Mouse (Mus musculus) limb, embryonic 12.5 days (tissue): Measurements from ENCODE around the gene B3gnt2. TPM values are rescaled to one million over a fixed set of nuclear protein-coding genes. Genes with fewer than 3 reads are reported as not detected.

Experiments
- ATAC-seq: fragments of 200-750 bp; cut with Nextera tagmentation; 2 replicates; pipeline ENCODE4 v1.8.0; 2017; ENCODE audit warnings: low read depth, moderate TSS enrichment; ENCODE audit not compliant: insufficient number of reproducible peaks, insufficient read depth, low FRiP score, low TSS enrichment
- H3K27ac ChIP-seq: fragments of 300-500 bp; sonication (generic); 2 replicates; pipeline ENCODE4 v1.5.1; 2016; ENCODE audit warnings: mild to moderate bottlenecking, moderate library complexity
- H3K27me3 ChIP-seq: fragments of 300-500 bp; sonication (generic); 2 replicates; pipeline ENCODE4 v1.6.1; 2016; ENCODE audit warnings: mild to moderate bottlenecking, moderate library complexity
- H3K36me3 ChIP-seq: fragments of 300-500 bp; sonication (generic); 2 replicates; pipeline ENCODE4 v1.6.1; 2016; ENCODE audit warnings: mild to moderate bottlenecking, moderate library complexity
- H3K4me1 ChIP-seq: fragments of 300-500 bp; sonication (generic); replicated peaks from 2 replicates; pipeline ENCODE4 v1.6.1; 2016
- H3K4me2 ChIP-seq: fragments of 300-500 bp; sonication (generic); 2 replicates; pipeline ENCODE4 v1.6.1; 2016; ENCODE audit warnings: mild to moderate bottlenecking, moderate library complexity
- H3K4me3 ChIP-seq: fragments of 300-500 bp; sonication (generic); replicated peaks from 2 replicates; pipeline ENCODE4 v1.5.1; 2016; ENCODE audit warnings: mild to moderate bottlenecking
- H3K9ac ChIP-seq: fragments of 300-500 bp; sonication (generic); replicated peaks from 2 replicates; pipeline ENCODE4 v1.6.1; 2016; ENCODE audit warnings: mild to moderate bottlenecking, moderate library complexity
- H3K9me3 ChIP-seq: fragments of 300-500 bp; sonication (generic); 2 replicates; pipeline ENCODE4 v1.6.1; 2016; ENCODE audit warnings: mild to moderate bottlenecking, moderate library complexity
- WGBS: fragments of 180-500 bp; shearing (Covaris S2); methylation state at CpG from one replicate; pipeline ENCODE4 v1.1.7; 2016; 5-methylcytosine and 5-hydroxymethylcytosine counted together
- polyA plus RNA-seq: library from polyadenylated mRNA; unstranded; fragments of >200 nt; fragmentation: Nextera tagmentation; extraction: Ambion mirVana; gene quantifications from 2 replicates; pipeline ENCODE4 v1.2.1, GENCODE M21; 2016

The B3gnt2 gene
- polyA plus RNA-seq, 1 experiment from 2014 or later: 4.1 TPM

- 97% methylated on average over 15 of the region's 15 CpGs for WGBS
- no peaks in the 10 kb centered on the region for H3K36me3 ChIP-seq
- no peak for ATAC-seq
- no peak overlapping the region for H3K9ac ChIP-seq
- H3K4me1 ChIP-seq: no peaks in the 10 kb centered on the region
- H3K27ac ChIP-seq: no peak overlapping the region
- no peak overlapping the region for H3K4me2 ChIP-seq
- H3K4me3 ChIP-seq: no peak overlapping the region
- no peaks in the 10 kb centered on the region for H3K9me3 ChIP-seq
- H3K27me3 ChIP-seq: no peaks in the 10 kb centered on the region
Observed at GRCm38 (mm10) chr11:22828988-22829632, 31.7 kb downstream of the B3gnt2 start.

- H3K4me1 ChIP-seq: no peaks in the 10 kb centered on the region
- no peak for ATAC-seq
- no peak overlapping the region for H3K9ac ChIP-seq
- H3K4me2 ChIP-seq: no peak overlapping the region
- H3K27me3 ChIP-seq: no peaks in the 10 kb centered on the region
- H3K36me3 ChIP-seq: no peaks in the 10 kb centered on the region
- 80% methylated on average over 4 of the region's 4 CpGs for WGBS
- H3K4me3 ChIP-seq: no peak overlapping the region
- no peak overlapping the region for H3K27ac ChIP-seq
- no peaks in the 10 kb centered on the region for H3K9me3 ChIP-seq
Observed at GRCm38 (mm10) chr11:22827514-22828080, 33.2 kb downstream of the B3gnt2 start.

- no peak overlapping the region for H3K27ac ChIP-seq
Observed at GRCm38 (mm10) chr11:22826665-22827064, 34.1 kb downstream of the B3gnt2 start.

GRCm38 (mm10) chr11:22826051-22826450 lies 34.7 kb downstream of the B3gnt2 start:
- H3K36me3 ChIP-seq: no peaks in the 10 kb centered on the region
- no peak for ATAC-seq
- H3K4me3 ChIP-seq: no peak overlapping the region
- no peaks in the 10 kb centered on the region for H3K27me3 ChIP-seq
- H3K9me3 ChIP-seq: no peaks in the 10 kb centered on the region
- H3K4me1 ChIP-seq: no peaks in the 10 kb centered on the region
- H3K9ac ChIP-seq: no peak overlapping the region
- H3K27ac ChIP-seq: no peak overlapping the region
- no peak overlapping the region for H3K4me2 ChIP-seq
- WGBS: 92% methylated on average over 14 of the region's 14 CpGs

More at GRCm38 (mm10) chr11:22826665-22827064, 34.1 kb downstream of the B3gnt2 start:
- no peak for ATAC-seq
- no peaks in the 10 kb centered on the region for H3K27me3 ChIP-seq
- no peaks in the 10 kb centered on the region for H3K4me1 ChIP-seq
- H3K4me2 ChIP-seq: no peak overlapping the region
- no peaks in the 10 kb centered on the region for H3K36me3 ChIP-seq
- H3K9ac ChIP-seq: no peak overlapping the region
- no peak overlapping the region for H3K4me3 ChIP-seq
- 84% methylated on average over 6 of the region's 6 CpGs for WGBS
- H3K9me3 ChIP-seq: no peaks in the 10 kb centered on the region

- ATAC-seq: no peak
- H3K9ac ChIP-seq: no peak overlapping the region
- no peak overlapping the region for H3K27ac ChIP-seq
- no peaks in the 10 kb centered on the region for H3K36me3 ChIP-seq
- H3K9me3 ChIP-seq: no peaks in the 10 kb centered on the region
- no peak overlapping the region for H3K4me2 ChIP-seq
- WGBS: 100% methylated on average over 1 of the region's 1 CpGs
- no peak overlapping the region for H3K4me3 ChIP-seq
- H3K4me1 ChIP-seq: no peaks in the 10 kb centered on the region
- no peaks in the 10 kb centered on the region for H3K27me3 ChIP-seq
Observed at GRCm38 (mm10) chr11:22825548-22825947, 35.2 kb downstream of the B3gnt2 start.

GRCm38 (mm10) chr11:22824049-22824705 lies 36.6 kb downstream of the B3gnt2 start:
- no peaks in the 10 kb centered on the region for H3K4me1 ChIP-seq
- no peak overlapping the region for H3K4me2 ChIP-seq
- H3K9me3 ChIP-seq: no peaks in the 10 kb centered on the region
- H3K27me3 ChIP-seq: no peaks in the 10 kb centered on the region
- no peaks in the 10 kb centered on the region for H3K36me3 ChIP-seq
- no peak overlapping the region for H3K4me3 ChIP-seq
- WGBS: 84% methylated on average over 9 of the region's 9 CpGs
- ATAC-seq: no peak
- H3K27ac ChIP-seq: no peak overlapping the region
- no peak overlapping the region for H3K9ac ChIP-seq

- H3K27me3 ChIP-seq: no peaks in the 10 kb centered on the region
- no peak overlapping the region for H3K4me2 ChIP-seq
- H3K27ac ChIP-seq: no peak overlapping the region
- H3K9ac ChIP-seq: no peak overlapping the region
- WGBS: 79% methylated on average over 3 of the region's 3 CpGs
- H3K36me3 ChIP-seq: no peaks in the 10 kb centered on the region
- no peak for ATAC-seq
- no peak overlapping the region for H3K4me3 ChIP-seq
- no peaks in the 10 kb centered on the region for H3K9me3 ChIP-seq
- H3K4me1 ChIP-seq: no peaks in the 10 kb centered on the region
Observed at GRCm38 (mm10) chr11:22821243-22821642, 39.5 kb downstream of the B3gnt2 start.

- no peak overlapping the region for H3K4me3 ChIP-seq
- no peak overlapping the region for H3K27ac ChIP-seq
- H3K4me2 ChIP-seq: no peak overlapping the region
- no peak overlapping the region for H3K9ac ChIP-seq
- H3K27me3 ChIP-seq: no peaks in the 10 kb centered on the region
- ATAC-seq: no peak
- no peaks in the 10 kb centered on the region for H3K36me3 ChIP-seq
- no peaks in the 10 kb centered on the region for H3K4me1 ChIP-seq
- no peaks in the 10 kb centered on the region for H3K9me3 ChIP-seq
- 65% methylated on average over 5 of the region's 5 CpGs for WGBS
Observed at GRCm38 (mm10) chr11:22818371-22818770, 42.4 kb downstream of the B3gnt2 start.

GRCm38 (mm10) chr11:22815877-22816276 lies 44.9 kb downstream of the B3gnt2 start:
- Histone ChIP-seq H3K4me2 (no peak overlapping the region), H3K27me3 (no peaks in the 10 kb centered on the region), H3K9me3 (no peaks in the 10 kb centered on the region), H3K9ac (no peak overlapping the region), H3K4me3 (no peak overlapping the region), H3K27ac (no peak overlapping the region), H3K4me1 (no peaks in the 10 kb centered on the region), H3K36me3 (no peaks in the 10 kb centered on the region)
- no peak for ATAC-seq
- WGBS: 62% methylated on average over 7 of the region's 7 CpGs

GRCm38 (mm10) chr11:22815143-22815542 lies 45.6 kb downstream of the B3gnt2 start:
- Histone ChIP-seq H3K9me3 (no peaks in the 10 kb centered on the region), H3K4me1 (no peaks in the 10 kb centered on the region), H3K4me3 (no peak overlapping the region), H3K9ac (no peak overlapping the region), H3K27me3 (no peaks in the 10 kb centered on the region), H3K36me3 (no peaks in the 10 kb centered on the region), H3K4me2 (no peak overlapping the region), H3K27ac (no peak overlapping the region)
- ATAC-seq: no peak

- 72% methylated on average over 5 of the region's 5 CpGs for WGBS
Observed at GRCm38 (mm10) chr11:22813921-22814704, 46.6 kb downstream of the B3gnt2 start.

More at GRCm38 (mm10) chr11:22813921-22814704, 46.6 kb downstream of the B3gnt2 start:
- no peak overlapping the region for H3K4me3 ChIP-seq
- no peaks in the 10 kb centered on the region for H3K27me3 ChIP-seq
- H3K4me1 ChIP-seq: no peaks in the 10 kb centered on the region
- H3K27ac ChIP-seq: no peak overlapping the region
- no peak overlapping the region for H3K4me2 ChIP-seq
- no peaks in the 10 kb centered on the region for H3K9me3 ChIP-seq
- no peak for ATAC-seq
- H3K36me3 ChIP-seq: no peaks in the 10 kb centered on the region
- H3K9ac ChIP-seq: no peak overlapping the region
